Mouse (Mus musculus) hindbrain, embryonic 13.5 days (tissue): ENCODE measurements around the gene Gtf3c6. TPM values are rescaled to one million over a fixed set of nuclear protein-coding genes. Genes with fewer than 3 reads are reported as not detected.

Source experiments
- ATAC-seq: fragments of 200-750 bp; cut with Nextera tagmentation; 2 replicates; pipeline ENCODE4 v1.8.0; 2017; ENCODE audit warnings: moderate TSS enrichment; ENCODE audit not compliant: low FRiP score
- H3K27ac ChIP-seq: fragments of 300-500 bp; sonication (generic); 2 replicates; pipeline ENCODE4 v1.5.1; 2015; ENCODE audit warnings: inconsistent platforms, mild to moderate bottlenecking, moderate library complexity
- H3K27me3 ChIP-seq: fragments of 300-500 bp; sonication (generic); 2 replicates; pipeline ENCODE4 v1.6.1; 2015; ENCODE audit warnings: mild to moderate bottlenecking, inconsistent platforms
- H3K36me3 ChIP-seq: fragments of 300-500 bp; sonication (generic); 2 replicates; pipeline ENCODE4 v1.6.1; 2015; ENCODE audit warnings: mild to moderate bottlenecking, inconsistent platforms
- H3K4me1 ChIP-seq: fragments of 300-500 bp; sonication (generic); replicated peaks from 2 replicates; pipeline ENCODE4 v1.6.1; 2015; ENCODE audit warnings: inconsistent platforms
- H3K4me2 ChIP-seq: fragments of 300-500 bp; sonication (generic); 2 replicates; pipeline ENCODE4 v1.6.1; 2015; ENCODE audit warnings: inconsistent platforms, mild to moderate bottlenecking, moderate library complexity
- H3K4me3 ChIP-seq: fragments of 300-500 bp; sonication (generic); 2 replicates; pipeline ENCODE4 v1.5.1; 2015; ENCODE audit warnings: mild to moderate bottlenecking, inconsistent platforms
- H3K9ac ChIP-seq: fragments of 300-500 bp; sonication (generic); 2 replicates; pipeline ENCODE4 v1.6.1; 2015; ENCODE audit warnings: mild to moderate bottlenecking, inconsistent platforms
- H3K9me3 ChIP-seq: fragments of 300-500 bp; sonication (generic); 2 replicates; pipeline ENCODE4 v1.6.1; 2016; ENCODE audit warnings: inconsistent platforms
- WGBS: fragments of 180-500 bp; shearing (Covaris S2); methylation state at CpG from one replicate; pipeline ENCODE4 v1.1.7; 2015; 5-methylcytosine and 5-hydroxymethylcytosine counted together
- polyA plus RNA-seq: library from polyadenylated mRNA; unstranded; fragments of >200 nt; fragmentation: Nextera tagmentation; extraction: Ambion mirVana; gene quantifications from 2 replicates; pipeline ENCODE4 v1.2.1, GENCODE M21; 2015

Gtf3c6 gene
- polyA plus RNA-seq, 1 experiment from 2014 or later = 105 TPM

DNA sequence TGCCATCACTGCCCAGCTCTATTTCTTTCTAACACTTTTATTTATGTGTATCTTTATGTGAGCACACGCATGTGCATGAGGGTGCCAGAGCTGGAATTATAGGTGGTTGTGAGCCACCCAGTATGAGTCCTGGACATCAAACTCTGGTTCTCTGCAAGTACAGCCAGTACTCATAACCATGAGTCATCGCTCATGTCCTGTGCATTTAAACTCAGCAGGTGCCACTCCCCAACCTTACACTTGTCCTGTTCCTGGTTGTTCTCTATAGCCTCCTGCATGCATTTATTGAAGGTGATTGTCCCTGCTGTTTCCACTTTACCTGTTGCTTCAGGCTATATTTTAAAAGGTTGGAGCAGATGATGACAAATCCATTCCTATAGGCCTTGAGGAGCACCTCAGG is 23.7 kb upstream of the Gtf3c6 start:
- Histone ChIP-seq H3K36me3 (peaks cover 24% of the 10 kb centered on the region), H3K27me3 (no peaks in the 10 kb centered on the region), H3K27ac (no peak overlapping the region), H3K9ac (no peak overlapping the region), H3K9me3 (no peaks in the 10 kb centered on the region), H3K4me3 (no peak overlapping the region), H3K4me2 (no peak overlapping the region), H3K4me1 (no peaks in the 10 kb centered on the region)
- no peak for ATAC-seq
- 95% methylated on average over 2 of the region's 2 CpGs for WGBS

DNA sequence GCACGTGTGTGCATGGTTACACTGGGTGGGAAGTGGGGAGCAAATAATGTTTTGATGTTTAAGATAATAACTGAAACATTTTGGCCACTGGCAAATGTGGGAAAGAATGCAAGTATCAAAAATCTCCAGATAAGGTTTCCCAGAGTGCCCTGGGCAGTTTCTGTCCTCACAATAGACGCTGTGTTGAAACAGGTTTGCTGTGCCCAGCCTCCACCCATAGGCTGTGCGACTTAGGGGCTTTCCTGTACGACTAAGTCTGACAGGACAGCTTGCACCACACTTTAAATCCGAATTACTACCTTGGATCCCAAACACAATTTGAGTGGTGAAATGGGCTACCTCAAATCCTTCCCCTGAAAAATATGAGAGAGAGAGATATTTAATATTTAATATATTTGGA is 20.4 kb upstream of the Gtf3c6 start:
- no peak overlapping the region for H3K27ac ChIP-seq
- no peak overlapping the region for H3K9ac ChIP-seq
- WGBS = 75% methylated on average over 5 of the region's 5 CpGs
- no peaks in the 10 kb centered on the region for H3K4me1 ChIP-seq
- H3K4me3 ChIP-seq = no peak overlapping the region
- H3K27me3 ChIP-seq = no peaks in the 10 kb centered on the region
- ATAC-seq = no peak
- no peaks in the 10 kb centered on the region for H3K9me3 ChIP-seq
- no peak overlapping the region for H3K4me2 ChIP-seq
- peaks cover 6% of the 10 kb centered on the region; the same call in 1 of the 2 replicates for H3K36me3 ChIP-seq

DNA sequence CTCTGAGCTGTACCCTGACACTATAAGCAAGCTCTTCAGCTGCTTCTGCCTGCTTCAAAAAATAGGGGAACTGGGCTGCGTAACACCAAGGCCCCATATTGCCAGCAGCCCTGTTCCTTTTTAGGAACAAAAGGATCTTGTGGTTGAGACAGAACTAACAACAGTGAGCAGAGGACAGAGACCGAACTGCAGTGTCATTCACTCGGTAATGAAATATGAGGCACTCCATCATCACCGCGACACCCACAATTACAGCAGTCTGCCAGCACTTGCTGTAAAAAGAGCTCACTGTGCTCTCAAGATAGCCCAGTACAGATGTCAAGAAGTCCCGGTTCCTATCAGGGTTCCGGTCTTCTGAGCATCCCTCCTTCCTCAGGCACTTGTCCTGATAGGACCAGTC is 18.1 kb upstream of the Gtf3c6 start:
- Histone ChIP-seq H3K27me3 (no peaks in the 10 kb centered on the region), H3K36me3 (no peaks in the 10 kb centered on the region), H3K9ac (peak overlapping the region; percentile 3; the same call in 1 of the 2 replicates), H3K4me3 (no peak overlapping the region), H3K4me1 (no peaks in the 10 kb centered on the region), H3K9me3 (no peaks in the 10 kb centered on the region), H3K4me2 (no peak overlapping the region), H3K27ac (no peak overlapping the region)
- no peak for ATAC-seq
- 69% methylated on average over 7 of the region's 7 CpGs for WGBS

DNA sequence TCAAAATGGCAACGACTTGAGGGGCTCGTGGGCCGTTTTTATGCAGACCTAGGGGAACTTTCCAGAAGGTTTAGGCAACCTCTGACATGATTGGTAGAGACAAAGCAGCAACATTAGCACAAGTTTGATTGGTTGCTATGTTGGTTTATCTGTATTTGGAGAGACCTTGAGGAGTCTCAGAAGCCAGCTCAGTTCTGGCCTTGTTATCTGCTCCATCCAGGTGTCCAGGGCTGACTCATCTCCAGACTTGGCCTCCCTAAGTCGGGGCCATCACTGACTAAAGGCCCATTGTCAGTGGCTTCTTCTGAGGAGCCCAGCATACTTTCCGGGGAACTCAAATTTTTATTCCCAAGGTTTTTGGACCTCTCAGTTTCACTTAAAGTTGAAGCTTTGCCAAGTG is 16.0 kb upstream of the Gtf3c6 start:
- no peaks in the 10 kb centered on the region for H3K4me1 ChIP-seq
- H3K36me3 ChIP-seq = no peaks in the 10 kb centered on the region
- H3K27me3 ChIP-seq = no peaks in the 10 kb centered on the region
- 82% methylated on average over 5 of the region's 5 CpGs for WGBS
- no peak overlapping the region for H3K4me3 ChIP-seq
- H3K4me2 ChIP-seq = no peak overlapping the region
- H3K9ac ChIP-seq = no peak overlapping the region
- H3K27ac ChIP-seq = no peak overlapping the region
- no peak for ATAC-seq
- no peaks in the 10 kb centered on the region for H3K9me3 ChIP-seq

DNA sequence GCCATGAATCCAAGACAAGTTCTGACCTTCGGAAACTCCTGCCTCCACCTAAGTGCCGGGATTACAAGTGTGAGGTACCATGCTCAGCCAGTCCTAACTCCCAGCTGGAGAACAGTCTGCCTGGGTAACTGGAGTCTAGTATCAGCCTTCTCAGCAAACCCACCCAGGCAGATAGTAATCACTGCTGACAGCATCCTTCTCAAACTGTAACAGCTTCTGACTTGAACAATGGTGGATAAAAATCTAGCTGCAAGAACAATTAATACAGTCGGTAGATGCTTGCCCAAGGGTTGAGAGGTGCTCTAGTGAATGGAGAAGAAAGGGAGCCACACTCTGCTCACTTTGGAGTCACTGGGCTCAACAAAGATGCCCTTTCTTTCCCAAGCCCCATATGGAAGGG is 13.3 kb upstream of the Gtf3c6 start:
- ATAC-seq = no peak
- Histone ChIP-seq H3K9me3 (no peaks in the 10 kb centered on the region), H3K9ac (no peak overlapping the region), H3K36me3 (no peaks in the 10 kb centered on the region), H3K27ac (no peak overlapping the region), H3K27me3 (no peaks in the 10 kb centered on the region), H3K4me2 (no peak overlapping the region), H3K4me1 (no peaks in the 10 kb centered on the region), H3K4me3 (no peak overlapping the region)
- WGBS = 84% methylated on average over 3 of the region's 3 CpGs

DNA sequence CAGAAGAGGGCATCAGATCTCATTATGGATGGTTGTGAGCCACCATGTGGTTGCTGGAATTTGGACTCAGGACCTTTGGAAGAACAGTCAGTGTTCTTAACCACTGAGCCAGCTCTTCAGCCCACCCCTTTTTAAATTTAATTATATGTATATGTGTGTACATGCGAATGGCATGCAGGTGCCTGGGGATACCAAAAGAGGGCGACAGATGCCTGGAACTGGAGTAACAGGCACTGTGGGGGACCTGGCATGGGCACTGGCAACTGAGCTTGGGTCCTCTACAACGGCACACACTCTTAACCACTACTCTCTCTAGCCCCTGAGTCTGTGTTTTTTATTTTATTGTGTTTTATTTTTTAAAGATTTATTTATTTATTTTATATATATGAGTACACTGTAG is 7.0 kb upstream of the Gtf3c6 start:
- H3K9ac ChIP-seq = no peak overlapping the region
- H3K4me1 ChIP-seq = no peaks in the 10 kb centered on the region
- H3K4me3 ChIP-seq = no peak overlapping the region
- no peaks in the 10 kb centered on the region for H3K36me3 ChIP-seq
- no peak for ATAC-seq
- no peak overlapping the region for H3K4me2 ChIP-seq
- H3K27me3 ChIP-seq = no peaks in the 10 kb centered on the region
- 90% methylated on average over 3 of the region's 3 CpGs for WGBS
- no peak overlapping the region for H3K27ac ChIP-seq
- no peaks in the 10 kb centered on the region for H3K9me3 ChIP-seq

DNA sequence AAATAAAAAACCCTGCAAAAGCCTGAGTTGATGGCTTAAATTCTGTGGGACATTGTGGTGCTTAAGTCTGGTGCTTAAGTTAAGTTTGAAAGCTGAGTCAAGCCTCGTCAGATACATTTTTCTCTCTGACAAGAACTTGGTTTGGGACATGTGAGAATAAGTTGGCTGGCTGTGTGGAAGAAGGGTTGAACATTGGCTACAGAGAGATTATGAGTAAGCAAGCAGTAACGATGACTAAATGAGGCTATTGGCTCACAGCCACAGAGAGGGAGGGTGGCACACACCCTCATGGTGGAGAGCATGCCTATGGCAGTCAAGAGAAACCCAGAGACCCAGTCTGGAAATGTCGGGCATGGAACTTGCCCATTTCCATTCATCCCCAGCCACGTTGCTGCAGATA is 5.8 kb upstream of the Gtf3c6 start:
- Histone ChIP-seq H3K9ac (no peak overlapping the region), H3K27me3 (no peaks in the 10 kb centered on the region), H3K36me3 (no peaks in the 10 kb centered on the region), H3K4me3 (no peak overlapping the region), H3K4me1 (0 out of 2 replicates have a peak, but pooled peaks cover 1% of the 10 kb centered on the region), H3K9me3 (no peaks in the 10 kb centered on the region), H3K27ac (no peak overlapping the region), H3K4me2 (no peak overlapping the region)
- 85% methylated on average over 4 of the region's 4 CpGs for WGBS
- no peak for ATAC-seq

DNA sequence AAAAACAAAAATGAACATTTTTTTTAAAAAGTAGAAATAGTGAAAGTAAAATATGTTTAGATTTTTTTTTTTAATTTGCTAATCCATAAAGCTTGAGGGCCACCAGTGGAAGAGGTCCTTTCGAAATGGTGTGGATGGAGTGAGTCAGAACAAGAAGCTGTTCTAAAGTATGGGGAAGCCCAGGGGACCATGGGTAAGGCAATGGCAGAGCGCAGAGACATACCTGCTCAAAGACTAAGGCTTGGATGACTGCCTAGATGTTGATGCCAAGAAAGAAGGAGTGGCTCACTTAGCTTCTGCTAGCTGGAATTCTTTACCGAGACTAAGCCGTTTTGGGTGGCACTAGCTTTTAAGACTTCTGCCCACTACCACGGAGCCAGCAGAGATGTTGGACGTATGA is 4.3 kb upstream of the Gtf3c6 start:
- 88% methylated on average over 6 of the region's 6 CpGs for WGBS
- H3K9ac ChIP-seq = no peak overlapping the region

DNA sequence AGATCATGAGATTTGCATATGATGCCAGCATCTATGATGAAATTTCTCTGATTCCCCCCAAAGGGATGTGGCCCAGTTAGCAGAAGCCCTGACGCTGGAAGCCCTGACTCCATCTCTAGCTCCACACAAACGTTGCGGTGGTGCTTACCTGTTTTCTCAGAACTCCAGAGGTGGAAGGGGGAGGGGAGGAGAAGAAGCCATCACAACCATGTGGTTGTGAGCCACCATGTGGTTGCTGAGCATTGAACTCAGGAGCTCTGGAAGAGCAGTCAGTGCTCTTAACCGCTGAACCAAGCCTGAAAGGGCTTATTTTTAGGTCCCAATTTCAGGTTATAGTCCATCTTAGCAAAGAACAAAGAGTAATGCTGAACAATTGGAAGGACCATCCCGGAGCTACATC is 2.4 kb upstream of the Gtf3c6 start:
- Histone ChIP-seq H3K4me3 (no peak overlapping the region), H3K4me1 (peaks cover 13% of the 10 kb centered on the region), H3K27me3 (no peaks in the 10 kb centered on the region), H3K9ac (no peak overlapping the region), H3K36me3 (0 out of 2 replicates have a peak, but pooled peaks cover 3% of the 10 kb centered on the region), H3K27ac (no peak overlapping the region), H3K9me3 (no peaks in the 10 kb centered on the region), H3K4me2 (no peak overlapping the region)
- ATAC-seq = no peak
- 53% methylated on average over 5 of the region's 5 CpGs for WGBS

More for the DNA sequence above, 4.3 kb upstream of the Gtf3c6 start:
- no peak overlapping the region for H3K4me3 ChIP-seq
- ATAC-seq = no peak
- H3K27ac ChIP-seq = no peak overlapping the region
- no peaks in the 10 kb centered on the region for H3K27me3 ChIP-seq
- H3K4me2 ChIP-seq = no peak overlapping the region
- H3K9me3 ChIP-seq = no peaks in the 10 kb centered on the region
- H3K36me3 ChIP-seq = no peaks in the 10 kb centered on the region
- 0 out of 2 replicates have a peak, but pooled peaks cover 4% of the 10 kb centered on the region for H3K4me1 ChIP-seq

DNA sequence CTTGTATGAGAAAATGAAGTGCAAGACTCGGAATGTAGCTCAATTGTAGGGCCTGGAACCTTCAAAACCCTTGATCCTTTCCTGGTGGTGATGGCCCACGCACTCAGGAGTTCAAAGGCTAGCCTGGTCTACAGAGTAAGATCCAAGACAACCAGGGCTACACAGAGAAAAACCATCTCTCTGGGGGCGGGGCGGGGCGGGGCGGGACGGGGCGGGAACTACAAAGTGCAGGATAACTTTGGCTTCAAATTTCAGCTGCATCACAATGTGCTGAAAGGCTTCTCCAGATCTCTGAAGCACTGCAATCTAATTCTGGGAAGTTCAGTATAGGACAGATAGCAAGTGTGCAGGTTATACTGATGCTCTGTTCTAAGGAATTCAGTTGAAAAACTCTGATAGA is 1.6 kb upstream of the Gtf3c6 start:
- Histone ChIP-seq H3K9ac (no peak overlapping the region), H3K4me3 (no peak overlapping the region), H3K9me3 (no peaks in the 10 kb centered on the region), H3K4me1 (peaks cover 13% of the 10 kb centered on the region), H3K36me3 (peaks cover 4% of the 10 kb centered on the region; the same call in 1 of the 2 replicates), H3K4me2 (no peak overlapping the region), H3K27me3 (no peaks in the 10 kb centered on the region), H3K27ac (no peak overlapping the region)
- ATAC-seq = no peak
- 30% methylated on average over 8 of the region's 8 CpGs for WGBS

DNA sequence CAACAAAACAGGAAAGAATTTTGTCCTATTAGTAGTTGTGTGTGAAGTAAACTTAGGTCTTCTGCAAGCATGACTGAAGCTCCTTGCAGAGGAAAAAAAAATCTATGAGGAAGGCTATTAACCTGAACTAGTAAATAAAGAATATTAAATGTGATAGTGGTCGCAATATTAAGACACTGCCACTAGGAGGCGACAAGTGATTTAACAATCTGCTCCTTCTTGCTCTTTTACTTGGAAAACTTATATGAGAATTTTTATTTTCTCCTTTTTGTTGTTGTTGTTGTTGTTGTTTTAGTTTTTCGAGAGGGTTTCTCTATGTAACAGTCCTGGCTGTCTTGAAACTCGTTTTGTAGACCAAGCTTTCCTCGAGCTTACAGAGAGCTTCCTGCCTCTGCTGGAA is 1.1 kb upstream of the Gtf3c6 start:
- Histone ChIP-seq H3K4me3 (peak overlapping the region; percentile 73), H3K9me3 (no peaks in the 10 kb centered on the region), H3K9ac (peak overlapping the region; percentile 55; the same call in 1 of the 2 replicates), H3K36me3 (peaks cover 9% of the 10 kb centered on the region), H3K4me1 (peaks cover 13% of the 10 kb centered on the region), H3K4me2 (peak overlapping the region; percentile 73), H3K27ac (peak overlapping the region; percentile 94), H3K27me3 (no peaks in the 10 kb centered on the region)
- no peak for ATAC-seq
- 6% methylated on average over 5 of the region's 5 CpGs for WGBS

DNA sequence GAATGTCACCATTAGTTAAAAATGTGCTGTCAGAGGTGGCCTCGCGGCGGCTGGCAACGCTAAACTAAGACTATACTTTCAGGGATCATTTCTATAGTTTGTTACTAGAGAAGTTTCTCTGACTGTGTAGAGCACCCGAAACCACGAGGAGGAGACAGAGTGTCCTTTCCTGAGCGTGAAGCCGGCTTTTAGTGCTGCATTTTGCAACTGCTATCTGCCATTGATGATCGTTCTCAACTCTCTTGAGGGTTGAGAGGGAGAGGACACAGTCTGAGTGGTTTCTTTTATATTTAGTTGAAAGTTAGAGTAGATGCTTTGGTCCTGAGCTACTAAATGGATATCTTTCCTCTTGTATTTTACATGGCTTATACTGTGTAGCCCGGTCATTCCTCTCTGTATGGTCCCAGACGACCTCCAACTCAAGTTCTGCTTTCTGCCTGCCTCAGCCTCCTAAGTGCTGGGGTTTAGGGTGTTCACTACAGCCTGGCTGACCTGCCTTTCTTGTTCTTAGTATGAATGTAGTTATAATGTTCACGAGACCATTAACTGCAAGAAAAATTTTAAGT is 576 bp upstream of the Gtf3c6 start:
- Histone ChIP-seq H3K27ac (peak overlapping the region; percentile 94), H3K4me1 (peaks cover 13% of the 10 kb centered on the region), H3K9ac (peak overlapping the region; percentile 55), H3K36me3 (peaks cover 13% of the 10 kb centered on the region), H3K4me3 (peak overlapping the region; percentile 73), H3K27me3 (no peaks in the 10 kb centered on the region), H3K4me2 (peak overlapping the region; percentile 73), H3K9me3 (no peaks in the 10 kb centered on the region)
- ATAC-seq = peak; percentile 76
- under 1% methylated on average over 12 of the region's 12 CpGs for WGBS

DNA sequence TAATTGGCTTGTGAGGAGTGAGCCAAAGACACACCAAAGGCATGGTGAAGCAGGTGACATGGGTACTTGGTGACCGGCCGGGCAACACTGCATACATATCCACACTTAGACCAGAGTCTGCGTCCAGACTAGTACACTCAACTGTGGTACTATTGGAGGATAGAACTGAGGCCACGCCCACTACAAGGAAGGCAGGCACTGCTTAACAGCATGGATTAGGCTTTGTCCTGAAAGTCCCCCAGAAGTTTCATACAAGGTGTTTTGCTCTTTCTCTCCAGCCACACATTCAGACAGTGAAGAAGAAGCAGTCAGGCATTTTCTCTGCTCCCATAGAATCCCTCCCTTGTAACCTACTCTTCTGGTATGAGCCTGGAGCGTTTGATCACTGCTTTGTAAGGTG is 1.2 kb downstream of the Gtf3c6 start:
- Histone ChIP-seq H3K9me3 (no peaks in the 10 kb centered on the region), H3K4me3 (peak overlapping the region; percentile 73), H3K27me3 (no peaks in the 10 kb centered on the region), H3K27ac (peak overlapping the region; percentile 94), H3K4me1 (peaks cover 13% of the 10 kb centered on the region), H3K9ac (peak overlapping the region; percentile 86), H3K36me3 (peaks cover 30% of the 10 kb centered on the region), H3K4me2 (peak overlapping the region; percentile 73)
- peak; percentile 80 for ATAC-seq
- WGBS = 5% methylated on average over 5 of the region's 5 CpGs
